Mouse (Mus musculus): ENCODE results near the gene Whamm.
A peak's percentile ranks its signal among the peaks of the same experiment; 100 is the strongest.

Gene Whamm

DNA sequence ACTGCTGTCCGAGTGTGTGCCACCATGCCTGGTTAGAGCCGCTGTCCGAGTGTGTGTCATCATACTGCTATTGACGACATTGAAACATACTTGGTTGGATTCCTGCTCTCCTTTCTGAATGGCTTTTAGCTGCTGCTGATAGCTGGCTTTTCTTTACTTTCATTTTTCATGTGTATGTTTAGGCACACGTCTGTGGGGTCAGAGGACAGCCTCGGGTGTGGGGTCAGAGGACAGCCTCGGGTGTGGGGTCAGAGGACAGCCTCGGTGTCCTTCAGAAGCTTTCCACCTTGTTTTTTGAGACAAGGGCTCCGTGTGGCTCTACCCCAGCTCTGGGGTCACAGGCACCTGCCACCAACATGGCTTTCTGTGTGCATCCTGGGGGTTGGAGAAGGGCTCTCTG, 21.6 kb downstream of the Whamm start:
- peaks cover 78% of the 10 kb centered on the region for H3K9me3 ChIP-seq (ENCODE audit: low read length)
- no peaks in the 10 kb centered on the region for H3K4me1 ChIP-seq (replicated peaks; ENCODE audit: low read depth, low read length)
- no peak overlapping the region for H3K4me3 ChIP-seq (replicated peaks; ENCODE audit: low read length)
- H3K27me3 ChIP-seq (ENCODE audit: insufficient read depth, low read length), result no peaks in the 10 kb centered on the region
- peaks cover 95% of the 10 kb centered on the region for H3K36me3 ChIP-seq (ENCODE audit: insufficient read depth, low read length)
- TF ChIP-seq POU5F1 (IDR thresholded peaks at IDR 0.05; ENCODE audit: borderline replicate concordance, low read length) (no peak), NANOG (IDR thresholded peaks at IDR 0.05; ENCODE audit: borderline replicate concordance, low read length) (no peak), CTCF (conservative IDR thresholded peaks at IDR 0.05; ENCODE audit: low read length) (no peak)

DNA sequence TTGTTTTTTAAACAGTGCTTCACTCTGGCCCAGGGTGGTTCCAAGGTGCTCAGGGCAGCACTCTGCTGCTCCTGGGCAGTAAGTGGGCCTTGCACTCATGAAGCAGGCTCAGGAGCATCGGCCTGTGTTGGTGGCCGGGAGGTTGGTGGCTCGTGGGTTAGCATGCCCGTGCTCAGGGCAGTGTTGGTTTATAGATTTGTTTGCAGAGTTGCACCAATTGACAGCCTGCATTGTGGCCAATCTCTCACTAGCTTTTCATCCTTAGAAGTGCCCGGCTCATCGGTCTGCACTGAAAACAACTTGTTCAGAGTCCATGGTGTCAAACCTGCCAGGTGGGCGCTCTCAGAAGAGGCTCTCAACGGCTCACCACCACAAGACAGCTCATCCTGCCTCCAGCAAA, 22.3 kb downstream of the Whamm start:
- H3K36me3 ChIP-seq (ENCODE audit: insufficient read depth, low read length), result peaks cover 97% of the 10 kb centered on the region
- H3K4me1 ChIP-seq (replicated peaks; ENCODE audit: low read depth, low read length), result no peaks in the 10 kb centered on the region
- TF ChIP-seq POU5F1 (IDR thresholded peaks at IDR 0.05; ENCODE audit: borderline replicate concordance, low read length), result no peak
- no peak for TF ChIP-seq CTCF (conservative IDR thresholded peaks at IDR 0.05; ENCODE audit: low read length)
- TF ChIP-seq NANOG (IDR thresholded peaks at IDR 0.05; ENCODE audit: borderline replicate concordance, low read length), result no peak
- H3K9me3 ChIP-seq (ENCODE audit: low read length), result peaks cover 85% of the 10 kb centered on the region
- no peak overlapping the region for H3K4me3 ChIP-seq (replicated peaks; ENCODE audit: low read length)
- H3K27me3 ChIP-seq (ENCODE audit: insufficient read depth, low read length), result no peaks in the 10 kb centered on the region

DNA sequence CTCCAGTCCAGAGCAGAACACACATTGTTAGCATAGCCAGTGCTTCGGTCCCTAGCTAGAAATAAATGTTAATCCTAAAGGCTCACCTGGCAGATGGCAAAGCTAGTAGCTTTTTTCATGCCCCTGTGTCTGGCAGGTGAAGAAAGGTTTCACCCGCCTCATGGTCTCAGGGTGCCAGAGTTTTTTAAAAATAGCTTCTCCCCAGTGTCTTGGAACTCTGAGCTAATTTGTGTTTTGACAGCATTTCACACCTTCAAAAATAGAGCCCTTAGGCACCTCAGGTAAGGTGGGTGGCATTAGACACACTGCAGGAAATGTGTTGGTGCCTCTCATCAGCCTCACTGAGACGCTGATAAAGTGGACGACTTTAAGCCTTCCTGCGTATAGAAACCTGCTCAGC, 24.0 kb downstream of the Whamm start:
- no peaks in the 10 kb centered on the region for H3K27me3 ChIP-seq (ENCODE audit: insufficient read depth, low read length)
- peak overlapping the region; percentile 26; the same call in 1 of the 2 replicates for H3K4me3 ChIP-seq (replicated peaks; ENCODE audit: low read length)
- peaks cover 87% of the 10 kb centered on the region for H3K36me3 ChIP-seq (ENCODE audit: insufficient read depth, low read length)
- peaks cover 10% of the 10 kb centered on the region for H3K4me1 ChIP-seq (replicated peaks; ENCODE audit: low read depth, low read length)
- TF ChIP-seq CTCF (conservative IDR thresholded peaks at IDR 0.05; ENCODE audit: low read length) (no peak), NANOG (IDR thresholded peaks at IDR 0.05; ENCODE audit: borderline replicate concordance, low read length) (no peak), POU5F1 (IDR thresholded peaks at IDR 0.05; ENCODE audit: borderline replicate concordance, low read length) (no peak)
- peaks cover 89% of the 10 kb centered on the region for H3K9me3 ChIP-seq (ENCODE audit: low read length)

DNA sequence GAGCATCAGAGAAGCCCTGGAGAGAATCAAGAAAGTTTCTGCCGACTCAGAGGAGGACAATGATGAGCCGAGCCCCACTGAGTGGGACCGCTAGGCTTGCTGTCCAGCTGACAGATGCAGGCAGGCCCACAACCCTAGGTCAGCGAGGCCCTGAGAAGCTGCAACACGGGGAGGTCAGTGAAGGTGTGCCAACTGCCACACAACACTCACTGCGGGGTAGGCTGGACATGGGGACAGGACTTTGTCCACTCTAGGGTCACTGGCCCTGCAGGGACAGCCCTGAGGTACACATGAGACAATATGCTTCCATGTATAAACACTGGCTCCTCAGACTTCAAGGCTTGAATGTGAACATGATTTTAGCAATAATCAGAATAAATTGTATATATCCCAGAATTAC, 25.0 kb downstream of the Whamm start:
- Histone ChIP-seq H3K9me3 (ENCODE audit: low read length) (peaks cover 79% of the 10 kb centered on the region), H3K27me3 (ENCODE audit: insufficient read depth, low read length) (no peaks in the 10 kb centered on the region), H3K36me3 (ENCODE audit: insufficient read depth, low read length) (peaks cover 78% of the 10 kb centered on the region), H3K4me3 (replicated peaks; ENCODE audit: low read length) (peak overlapping the region; percentile 26), H3K4me1 (replicated peaks; ENCODE audit: low read depth, low read length) (peaks cover 14% of the 10 kb centered on the region)
- TF ChIP-seq NANOG (IDR thresholded peaks at IDR 0.05; ENCODE audit: borderline replicate concordance, low read length) (no peak), POU5F1 (IDR thresholded peaks at IDR 0.05; ENCODE audit: borderline replicate concordance, low read length) (no peak), CTCF (conservative IDR thresholded peaks at IDR 0.05; ENCODE audit: low read length) (no peak)

DNA sequence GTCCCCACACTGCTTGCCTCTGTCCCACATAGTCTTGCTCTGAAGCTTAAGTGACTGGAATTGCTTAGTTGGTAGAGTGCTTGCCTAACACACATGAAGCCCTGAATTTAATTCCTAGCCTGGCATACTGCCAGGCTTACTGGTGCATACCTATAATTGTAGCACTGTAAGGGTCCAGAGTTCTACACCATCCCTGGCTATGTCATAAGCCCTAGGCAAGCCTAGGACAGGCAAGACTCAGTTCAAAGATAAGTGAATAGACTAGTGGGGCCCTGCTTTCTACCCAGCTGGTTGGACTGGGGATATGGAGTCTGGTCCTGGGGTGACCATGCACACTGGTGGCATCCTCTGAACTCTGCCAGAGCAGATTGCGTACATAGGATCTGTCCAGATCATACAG, 26.6 kb downstream of the Whamm start:
- no peak for TF ChIP-seq CTCF (conservative IDR thresholded peaks at IDR 0.05; ENCODE audit: low read length)
- TF ChIP-seq POU5F1 (IDR thresholded peaks at IDR 0.05; ENCODE audit: borderline replicate concordance, low read length), result no peak
- no peak for TF ChIP-seq NANOG (IDR thresholded peaks at IDR 0.05; ENCODE audit: borderline replicate concordance, low read length)
- H3K4me1 ChIP-seq (replicated peaks; ENCODE audit: low read depth, low read length), result peaks cover 14% of the 10 kb centered on the region

DNA sequence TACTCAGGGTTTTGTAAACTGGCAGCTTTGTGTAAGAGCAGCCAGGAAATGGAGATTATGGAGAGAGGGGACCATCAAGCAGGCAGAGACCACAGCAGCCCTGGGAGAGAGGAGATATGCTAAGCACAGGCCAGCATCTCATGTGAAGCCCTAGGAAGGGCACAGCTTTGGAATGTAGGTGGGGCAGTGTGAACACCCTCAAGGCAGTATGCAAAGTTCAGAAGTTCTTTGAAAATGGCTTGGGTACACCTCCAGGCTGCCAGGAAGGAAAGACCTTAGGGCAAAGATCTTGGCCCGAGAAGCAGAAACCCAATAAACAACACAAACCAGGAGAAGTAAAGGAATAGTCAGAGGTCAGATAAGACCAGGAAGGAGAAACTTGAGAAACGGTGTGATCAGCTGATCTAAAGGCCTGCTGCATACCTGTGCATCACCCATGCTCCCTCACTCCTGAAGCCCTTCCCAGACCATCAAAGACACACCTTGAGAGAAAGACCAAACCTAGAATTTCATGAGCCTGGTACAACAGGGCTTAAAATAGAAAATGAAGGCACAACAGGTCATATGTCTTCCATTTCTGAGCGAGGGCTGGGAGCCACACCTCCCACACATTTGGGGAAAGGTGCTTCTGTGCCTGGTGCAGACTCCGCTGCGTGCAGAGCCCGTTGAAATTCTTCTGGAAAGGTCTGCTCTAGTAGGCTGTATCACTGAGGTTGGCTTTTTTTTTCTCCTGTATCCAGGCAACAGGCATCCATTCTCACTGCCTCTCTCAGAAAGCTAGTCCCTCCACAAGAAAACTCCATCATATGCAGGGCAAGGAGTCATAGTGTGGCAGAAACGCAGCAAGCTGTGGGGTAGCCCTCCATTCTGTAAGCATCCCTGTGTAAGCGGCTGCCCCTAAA, 28.6 kb downstream of the Whamm start:
- TF ChIP-seq CTCF (conservative IDR thresholded peaks at IDR 0.05; ENCODE audit: low read length) (no peak), POU5F1 (IDR thresholded peaks at IDR 0.05; ENCODE audit: borderline replicate concordance, low read length) (no peak), NANOG (IDR thresholded peaks at IDR 0.05; ENCODE audit: borderline replicate concordance, low read length) (no peak)
- no peaks in the 10 kb centered on the region for H3K27me3 ChIP-seq (ENCODE audit: insufficient read depth, low read length)
- peaks cover 14% of the 10 kb centered on the region for H3K4me1 ChIP-seq (replicated peaks; ENCODE audit: low read depth, low read length)
- peaks cover 45% of the 10 kb centered on the region for H3K9me3 ChIP-seq (ENCODE audit: low read length)
- peaks cover 43% of the 10 kb centered on the region for H3K36me3 ChIP-seq (ENCODE audit: insufficient read depth, low read length)
- no peak overlapping the region for H3K4me3 ChIP-seq (replicated peaks; ENCODE audit: low read length)

More for the DNA sequence above, 26.6 kb downstream of the Whamm start:
- H3K9me3 ChIP-seq (ENCODE audit: low read length), result peaks cover 64% of the 10 kb centered on the region
- no peaks in the 10 kb centered on the region for H3K27me3 ChIP-seq (ENCODE audit: insufficient read depth, low read length)
- H3K4me3 ChIP-seq (replicated peaks; ENCODE audit: low read length), result no peak overlapping the region
- peaks cover 62% of the 10 kb centered on the region for H3K36me3 ChIP-seq (ENCODE audit: insufficient read depth, low read length)

DNA sequence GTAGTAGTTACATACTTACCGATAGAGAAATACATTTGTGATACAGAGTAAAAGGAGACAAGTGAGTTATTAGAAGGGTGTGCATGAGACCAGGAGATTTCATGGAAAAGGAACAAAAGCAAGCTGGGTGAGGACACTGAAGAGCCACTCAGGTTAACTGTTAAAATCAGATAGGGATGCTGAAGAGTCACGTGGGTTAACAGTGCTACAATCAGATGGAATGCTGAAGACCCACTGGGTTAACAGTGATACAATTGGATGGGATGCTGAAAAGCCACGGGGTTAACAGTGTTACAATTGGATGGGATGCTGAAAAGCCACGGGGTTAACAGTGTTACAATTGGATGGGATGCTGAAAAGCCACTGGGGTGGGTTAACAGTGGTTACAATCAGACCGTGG, 33.9 kb downstream of the Whamm start:
- Histone ChIP-seq H3K4me1 (replicated peaks; ENCODE audit: low read depth, low read length) (peaks cover 8% of the 10 kb centered on the region), H3K36me3 (ENCODE audit: insufficient read depth, low read length) (no peaks in the 10 kb centered on the region), H3K27me3 (ENCODE audit: insufficient read depth, low read length) (peaks cover 9% of the 10 kb centered on the region; the same call in 1 of the 2 replicates), H3K4me3 (replicated peaks; ENCODE audit: low read length) (no peak overlapping the region), H3K9me3 (ENCODE audit: low read length) (no peaks in the 10 kb centered on the region)
- no peak for TF ChIP-seq CTCF (conservative IDR thresholded peaks at IDR 0.05; ENCODE audit: low read length)
- no peak for TF ChIP-seq NANOG (IDR thresholded peaks at IDR 0.05; ENCODE audit: borderline replicate concordance, low read length)
- no peak for TF ChIP-seq POU5F1 (IDR thresholded peaks at IDR 0.05; ENCODE audit: borderline replicate concordance, low read length)

DNA sequence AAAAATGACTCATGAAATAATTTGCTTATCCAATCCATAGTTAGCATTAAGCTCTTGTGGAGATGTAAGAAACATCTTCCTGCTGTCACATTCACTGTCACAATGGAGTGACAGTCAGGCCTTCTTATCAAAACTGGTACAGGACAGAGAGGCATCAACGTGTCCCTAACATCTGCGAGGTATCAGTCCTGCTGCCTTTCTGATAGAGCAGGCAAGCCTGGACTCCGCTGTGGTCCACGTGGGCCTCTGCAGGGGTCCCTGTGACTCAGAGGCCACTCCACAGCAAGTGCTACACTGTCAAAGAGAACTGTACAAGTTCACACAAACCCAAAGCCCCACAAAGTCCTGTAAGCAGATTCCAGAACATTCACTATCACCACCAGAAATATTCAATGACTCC, 34.4 kb downstream of the Whamm start:
- no peak for TF ChIP-seq NANOG (IDR thresholded peaks at IDR 0.05; ENCODE audit: borderline replicate concordance, low read length)
- TF ChIP-seq CTCF (conservative IDR thresholded peaks at IDR 0.05; ENCODE audit: low read length), result no peak
- no peak for TF ChIP-seq POU5F1 (IDR thresholded peaks at IDR 0.05; ENCODE audit: borderline replicate concordance, low read length)
- H3K4me1 ChIP-seq (replicated peaks; ENCODE audit: low read depth, low read length), result peaks cover 7% of the 10 kb centered on the region
- no peak overlapping the region for H3K4me3 ChIP-seq (replicated peaks; ENCODE audit: low read length)
- no peaks in the 10 kb centered on the region for H3K36me3 ChIP-seq (ENCODE audit: insufficient read depth, low read length)
- no peaks in the 10 kb centered on the region for H3K9me3 ChIP-seq (ENCODE audit: low read length)
- peaks cover 11% of the 10 kb centered on the region; the same call in 1 of the 2 replicates for H3K27me3 ChIP-seq (ENCODE audit: insufficient read depth, low read length)
